In the genomic region with DNA sequence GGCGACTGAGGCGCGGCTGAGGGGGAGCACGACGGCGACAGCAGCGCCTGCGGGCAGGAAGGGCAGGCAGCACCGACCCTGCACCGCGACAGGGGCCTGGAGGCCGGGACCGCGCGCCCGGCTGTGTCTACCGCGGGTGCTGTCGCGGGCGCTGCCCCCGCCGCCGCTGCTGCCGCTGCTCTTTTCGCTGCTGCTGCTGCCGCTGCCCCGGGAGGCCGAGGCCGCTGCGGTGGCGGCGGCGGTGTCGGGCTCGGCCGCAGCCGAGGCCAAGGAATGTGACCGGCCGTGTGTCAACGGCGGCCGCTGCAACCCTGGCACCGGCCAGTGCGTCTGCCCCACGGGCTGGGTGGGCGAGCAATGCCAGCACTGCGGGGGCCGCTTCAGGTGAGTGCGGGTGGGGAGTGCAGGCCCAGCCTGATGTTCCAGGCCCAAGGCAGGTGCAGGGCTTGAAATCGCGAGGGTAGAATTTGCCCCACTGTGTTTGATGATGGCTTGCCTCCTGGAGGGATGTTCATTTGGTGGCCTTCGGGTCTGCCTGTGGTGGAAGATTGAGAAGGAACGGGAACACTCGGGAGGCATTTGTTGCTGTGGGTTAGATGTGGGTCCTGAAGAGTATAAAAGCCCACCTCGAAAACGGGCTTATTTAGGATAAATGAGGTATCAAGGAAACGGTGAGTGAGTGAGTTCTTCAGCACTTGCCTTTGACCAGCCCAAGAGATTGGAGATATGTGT, we compare ENCODE assay signal across 8 mouse cellular contexts. TPM values are rescaled to one million over a fixed set of nuclear protein-coding genes. Genes with fewer than 3 reads are reported as not detected.
DNase-seq lines count a peak whose midpoint lies in the region; ATAC-seq and TF ChIP-seq lines count a peak whose summit lies in the region.

No protein-coding gene starts in this region.

- H3K27ac ChIP-seq in kidney, adult 2 months (ENCODE audit: insufficient read depth, low read depth, low read length): peak overlapping the region; percentile 43
- H3K27ac ChIP-seq in ES-Bruce4 (ENCODE audit: insufficient read depth, low read length): no peak overlapping the region
- peak overlapping the region; percentile 86 for H3K27ac ChIP-seq in embryonic facial prominence, embryonic 10.5 days (replicated peaks)
- H3K27ac ChIP-seq in heart, embryonic 14.5 days (replicated peaks in 1 of 2; ENCODE audit: control insufficient read depth in 1 of 2, insufficient read depth in 1 of 2, low read depth in 2 of 2, low read length in 2 of 2): peak overlapping the region; percentile 11 to 69; a peak in 3 of 4 replicates
- H3K27ac ChIP-seq in limb, embryonic 11.5 days (replicated peaks; ENCODE audit: low read depth, low read length): peak overlapping the region; percentile 59; the same call in 1 of the 2 replicates
- peak overlapping the region; percentile 82 for H3K27ac ChIP-seq in midbrain, postnatal 0 days (ENCODE audit: low read depth, low read length)

- H3K4me2 ChIP-seq in heart, embryonic 14.5 days (ENCODE audit: low read length): peak overlapping the region; percentile 82
- peak overlapping the region; percentile 78 for H3K4me2 ChIP-seq in limb, embryonic 11.5 days (ENCODE audit: low read depth, severe bottlenecking)
- H3K4me2 ChIP-seq in midbrain, postnatal 0 days (ENCODE audit: low read depth, low read length, poor library complexity, severe bottlenecking): peak overlapping the region; percentile 75

- peaks cover 18% of the 10 kb centered on the region for H3K4me1 ChIP-seq in kidney, adult 2 months (ENCODE audit: control insufficient read depth, insufficient read depth, low read length)
- no peaks in the 10 kb centered on the region for H3K4me1 ChIP-seq in ES-Bruce4 (ENCODE audit: control insufficient read depth, insufficient read depth, low read length)
- peaks cover 23% of the 10 kb centered on the region for H3K4me1 ChIP-seq in embryonic facial prominence, embryonic 10.5 days
- H3K4me1 ChIP-seq in heart, embryonic 14.5 days (ENCODE audit: control insufficient read depth in 2 of 2, insufficient read depth in 2 of 2, low read length in 2 of 2): peaks cover 4 to 11% of the 10 kb centered on the region in 2 experiments; a peak in 3 of 4 replicates
- 0 out of 2 replicates have a peak, but pooled peaks cover 2% of the 10 kb centered on the region for H3K4me1 ChIP-seq in limb, embryonic 11.5 days (ENCODE audit: control insufficient read depth, insufficient read depth, low read length)
- H3K4me1 ChIP-seq in midbrain, postnatal 0 days (ENCODE audit: insufficient read depth, low read length): peaks cover 18% of the 10 kb centered on the region

- H3K36me3 ChIP-seq in kidney, adult 2 months (ENCODE audit: control insufficient read depth, insufficient read depth, low read length): no peaks in the 10 kb centered on the region; the same call in 1 of the 2 replicates
- H3K36me3 ChIP-seq in ES-Bruce4 (ENCODE audit: control insufficient read depth, insufficient read depth, low read length, poor library complexity, severe bottlenecking): no peaks in the 10 kb centered on the region
- H3K36me3 ChIP-seq in embryonic facial prominence, embryonic 10.5 days (replicated peaks): no peaks in the 10 kb centered on the region
- H3K36me3 ChIP-seq in heart, embryonic 14.5 days (ENCODE audit: control insufficient read depth, insufficient read depth, low read length): no peaks in the 10 kb centered on the region
- no peaks in the 10 kb centered on the region for H3K36me3 ChIP-seq in limb, embryonic 11.5 days (ENCODE audit: control insufficient read depth, insufficient read depth, low read length)
- H3K36me3 ChIP-seq in midbrain, postnatal 0 days (ENCODE audit: insufficient read depth, low read length): no peaks in the 10 kb centered on the region

- H3K9ac ChIP-seq in ES-Bruce4 (ENCODE audit: low read depth, poor library complexity, severe bottlenecking): peak overlapping the region; percentile 86
- H3K9ac ChIP-seq in heart, embryonic 14.5 days (ENCODE audit: low read length): peak overlapping the region; percentile 93
- peak overlapping the region; percentile 85 for H3K9ac ChIP-seq in limb, embryonic 11.5 days (ENCODE audit: low read length)
- peak overlapping the region; percentile 98 for H3K9ac ChIP-seq in midbrain, postnatal 0 days (replicated peaks; ENCODE audit: low read length, poor library complexity, severe bottlenecking)

- H3K9me3 ChIP-seq in ES-Bruce4 (replicated peaks; ENCODE audit: control insufficient read depth, insufficient read depth, low read length, poor library complexity, severe bottlenecking): no peaks in the 10 kb centered on the region
- no peaks in the 10 kb centered on the region for H3K9me3 ChIP-seq in embryonic facial prominence, embryonic 10.5 days
- H3K9me3 ChIP-seq in heart, embryonic 14.5 days (ENCODE audit: control insufficient read depth, low read length): no peaks in the 10 kb centered on the region
- no peaks in the 10 kb centered on the region for H3K9me3 ChIP-seq in limb, embryonic 11.5 days (ENCODE audit: control insufficient read depth, low read length)
- no peaks in the 10 kb centered on the region for H3K9me3 ChIP-seq in midbrain, postnatal 0 days (ENCODE audit: low read length)

- H3K27me3 ChIP-seq in kidney, adult 2 months (replicated peaks; ENCODE audit: control insufficient read depth, insufficient read depth, low read length): no peaks in the 10 kb centered on the region
- H3K27me3 ChIP-seq in ES-Bruce4 (ENCODE audit: control insufficient read depth, insufficient read depth, low read length, poor library complexity, severe bottlenecking): no peaks in the 10 kb centered on the region
- H3K27me3 ChIP-seq in embryonic facial prominence, embryonic 10.5 days (replicated peaks; ENCODE audit: low read depth, poor library complexity, severe bottlenecking): no peaks in the 10 kb centered on the region
- H3K27me3 ChIP-seq in heart, embryonic 14.5 days (ENCODE audit: control insufficient read depth, insufficient read depth, low read length): no peaks in the 10 kb centered on the region
- no peaks in the 10 kb centered on the region for H3K27me3 ChIP-seq in limb, embryonic 11.5 days (ENCODE audit: control insufficient read depth, insufficient read depth, low read length)
- H3K27me3 ChIP-seq in midbrain, postnatal 0 days (ENCODE audit: insufficient read depth, low read length): no peaks in the 10 kb centered on the region

- DNase-seq in kidney, adult 2 months: no peak
- DNase-seq in kidney, adult 18-20 months: no peak
- DNase-seq in embryonic facial prominence, embryonic 10.5 days (ENCODE audit: low spot score): no peak
- peak; percentile 42 for DNase-seq in limb, embryonic 11.5 days (ENCODE audit: low spot score)
- peak; percentile 36 for DNase-seq in midbrain, postnatal 0 days (ENCODE audit: low spot score)
- no peak for DNase-seq in yolk sac, embryonic 10.5 days (ENCODE audit: low spot score)

- TF ChIP-seq EP300 in ES-Bruce4 (IDR thresholded peaks at IDR 0.05; ENCODE audit: insufficient read depth, low read depth, low read length): no peak

- ATAC-seq in heart, embryonic 14.5 days (ENCODE audit: insufficient number of reproducible peaks, insufficient read depth, low FRiP score, low read depth): peak; percentile 55
- peak; percentile 23; the same call in 1 of the 2 replicates for ATAC-seq in limb, embryonic 11.5 days (ENCODE audit: insufficient number of reproducible peaks, low FRiP score, low TSS enrichment, low read depth)
- ATAC-seq in midbrain, postnatal 0 days (ENCODE audit: low FRiP score): peak; percentile 67

- TF ChIP-seq CTCF in kidney, adult 2 months (conservative IDR thresholded peaks at IDR 0.05; ENCODE audit: insufficient read depth, insufficient read length, low read depth, low read length): no peak
- no peak for TF ChIP-seq CTCF in ES-Bruce4 (IDR thresholded peaks at IDR 0.05; ENCODE audit: low read depth, low read length)
- TF ChIP-seq CTCF in midbrain, postnatal 0 days (IDR thresholded peaks at IDR 0.05): no peak

- under 1% methylated on average over 58 of the region's 58 CpGs for WGBS in kidney, adult 2 months
- under 1% methylated on average over 58 of the region's 58 CpGs for WGBS in embryonic facial prominence, embryonic 10.5 days
- WGBS in heart, embryonic 14.5 days: under 1% methylated on average over 45 of the region's 58 CpGs
- WGBS in limb, embryonic 11.5 days: under 1% methylated on average over 50 of the region's 58 CpGs
- WGBS in midbrain, postnatal 0 days: under 1% methylated on average over 58 of the region's 58 CpGs

- peak overlapping the region; percentile 73 for H3K4me3 ChIP-seq in kidney, adult 2 months (ENCODE audit: insufficient read depth, low read depth, low read length)
- peak overlapping the region; percentile 97 for H3K4me3 ChIP-seq in ES-Bruce4 (ENCODE audit: low read depth, low read length)
- H3K4me3 ChIP-seq in embryonic facial prominence, embryonic 10.5 days: peak overlapping the region; percentile 95
- H3K4me3 ChIP-seq in heart, embryonic 14.5 days (ENCODE audit: control insufficient read depth in 1 of 2, insufficient read depth in 1 of 2, low read depth in 1 of 2, low read length in 2 of 2): peak overlapping the region; percentile 77 to 96
- H3K4me3 ChIP-seq in limb, embryonic 11.5 days (ENCODE audit: low read depth, low read length): peak overlapping the region; percentile 69
- peak overlapping the region; percentile 99 for H3K4me3 ChIP-seq in midbrain, postnatal 0 days (ENCODE audit: low read depth, low read length)

- TF ChIP-seq POLR2A in kidney, adult 2 months (IDR thresholded peaks at IDR 0.05; ENCODE audit: low read depth, low read length): no peak
- no peak for TF ChIP-seq POLR2A in ES-Bruce4 (IDR thresholded peaks at IDR 0.05; ENCODE audit: insufficient read depth, low read length)

RNA-seq across cellular contexts. Expression of a gene that starts 0.5 kb away (rescaled TPM):
- polyA plus RNA-seq in kidney, adult 2 months (2012; rRNA removed): 14.5 and 14.9 TPM in 2 replicates
- 9.8 and 11.1 TPM in 2 replicates for polyA plus RNA-seq in ES-Bruce4 (2011; ENCODE audit: insufficient read depth, insufficient read length, low read depth, missing spikeins)
- 6.0 and 6.2 TPM in 2 replicates for polyA plus RNA-seq in embryonic facial prominence, embryonic 10.5 days (2016; fragmentation: Nextera tagmentation; extraction: Ambion mirVana)
- polyA plus RNA-seq in heart, embryonic 14.5 days (2014; fragmentation: Nextera tagmentation; extraction: Ambion mirVana): 6.8 and 8.7 TPM in 2 replicates
- 8.2 and 8.3 TPM in 2 replicates for polyA plus RNA-seq in limb, embryonic 11.5 days (2014; fragmentation: Nextera tagmentation; extraction: Ambion mirVana)
- total RNA-seq in midbrain, postnatal 0 days (2014; rRNA removed): 84.4 and 93.9 TPM in 2 replicates
- 11.8 and 13.5 TPM in 2 replicates for polyA plus RNA-seq in midbrain, postnatal 0 days (2015; fragmentation: Nextera tagmentation; extraction: Ambion mirVana)

RNA-seq across cellular contexts. Expression of a gene that starts 0.5 kb away (rescaled TPM):
- 70.2 and 91.4 TPM in 2 replicates for polyA plus RNA-seq in kidney, adult 2 months (2012; rRNA removed)
- 18.0 and 26.2 TPM in 2 replicates for polyA plus RNA-seq in ES-Bruce4 (2011; ENCODE audit: insufficient read depth, insufficient read length, low read depth, missing spikeins)
- 30.3 and 32.2 TPM in 2 replicates for polyA plus RNA-seq in embryonic facial prominence, embryonic 10.5 days (2016; fragmentation: Nextera tagmentation; extraction: Ambion mirVana)
- polyA plus RNA-seq in heart, embryonic 14.5 days (2014; fragmentation: Nextera tagmentation; extraction: Ambion mirVana): 56.3 and 64.4 TPM in 2 replicates
- polyA plus RNA-seq in limb, embryonic 11.5 days (2014; fragmentation: Nextera tagmentation; extraction: Ambion mirVana): 26.6 and 29.7 TPM in 2 replicates
- 112 and 200 TPM in 2 replicates for total RNA-seq in midbrain, postnatal 0 days (2014; rRNA removed)
- 49.5 and 58.1 TPM in 2 replicates for polyA plus RNA-seq in midbrain, postnatal 0 days (2015; fragmentation: Nextera tagmentation; extraction: Ambion mirVana)

Comparison
In these comparisons a context has a peak if more than half of its experiments do, and no peak if none do; other contexts are left out.
1. DNase-seq: peak in limb, embryonic 11.5 days (single experiment) and midbrain, postnatal 0 days (single experiment); none in kidney, adult 2 months (single experiment), kidney, adult 18-20 months (single experiment), embryonic facial prominence, embryonic 10.5 days (single experiment) and yolk sac, embryonic 10.5 days (single experiment).
2. Peak in every context shown above with its lines, with median percentiles within 50 percentile points of each other: H3K4me3 ChIP-seq, H3K9ac ChIP-seq, ATAC-seq and H3K4me2 ChIP-seq.